Mouse (Mus musculus) left cerebral cortex, postnatal 4 days (tissue): ENCODE measurements around the gene Farsa. TPM values are rescaled to one million over a fixed set of nuclear protein-coding genes. Genes with fewer than 3 reads are reported as not detected.

Source experiments
- DNase-seq: peaks from one replicate; pipeline ENCODE4 v3.0.0-alpha.2; 2022
- intact Hi-C: fragments of 180-260 bp; cut with DNase I; formaldehyde crosslinking; loops from one replicate; pipeline ENCODE4 v1.15.1; 2025
- total RNA-seq, 2 experiments: library from RNA; stranded (reverse); gene quantifications; 2 replicates each; pipeline ENCODE4 v1.2.3; 2021

Gene Farsa
- total RNA-seq, 2 experiments from 2014 or later, result 86.2 to 90.4 TPM

DNA sequence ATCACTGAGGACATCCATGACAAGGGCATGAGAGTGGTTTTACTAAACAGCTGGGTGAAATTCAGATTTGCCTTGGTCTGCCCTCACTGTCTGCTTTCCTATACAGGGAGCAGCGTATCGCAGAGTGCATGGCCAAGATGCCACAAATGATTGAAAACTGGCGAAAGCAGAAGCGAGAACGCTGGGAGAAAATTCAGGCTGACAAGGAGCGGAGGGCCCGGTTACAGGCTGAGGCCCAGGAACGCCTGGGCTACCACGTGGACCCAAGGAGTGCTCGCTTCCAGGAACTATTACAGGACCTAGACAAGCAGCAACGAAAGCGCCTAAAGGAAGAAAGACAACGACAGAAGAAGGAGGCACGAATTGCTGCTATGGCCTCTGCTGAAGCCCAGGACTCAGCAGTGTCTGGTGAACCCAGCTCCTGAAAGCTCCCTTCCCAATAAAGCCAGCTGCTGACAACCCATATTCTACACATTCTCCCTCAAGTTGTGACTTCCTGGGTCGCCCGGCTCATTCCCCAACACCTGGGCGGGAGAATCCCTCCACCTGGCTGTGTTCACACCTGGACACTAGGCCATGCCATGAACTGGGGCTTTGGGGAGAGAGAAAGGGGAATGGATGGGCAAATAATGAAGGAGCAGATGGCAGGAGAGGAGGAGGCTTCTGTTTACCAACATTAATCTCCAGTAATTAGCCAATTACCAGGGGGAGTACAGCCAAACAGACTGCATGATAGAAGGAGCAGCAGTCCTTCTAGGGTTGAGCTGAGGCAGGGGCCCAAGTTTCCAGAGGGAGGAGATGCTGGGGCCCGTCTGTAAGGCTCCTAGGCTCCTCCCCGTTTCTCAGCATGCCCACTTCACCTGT is 22.6 kb upstream of the Farsa start:
- peak; percentile 69 for DNase-seq
- intact Hi-C loops, result no loop called here

DNA sequence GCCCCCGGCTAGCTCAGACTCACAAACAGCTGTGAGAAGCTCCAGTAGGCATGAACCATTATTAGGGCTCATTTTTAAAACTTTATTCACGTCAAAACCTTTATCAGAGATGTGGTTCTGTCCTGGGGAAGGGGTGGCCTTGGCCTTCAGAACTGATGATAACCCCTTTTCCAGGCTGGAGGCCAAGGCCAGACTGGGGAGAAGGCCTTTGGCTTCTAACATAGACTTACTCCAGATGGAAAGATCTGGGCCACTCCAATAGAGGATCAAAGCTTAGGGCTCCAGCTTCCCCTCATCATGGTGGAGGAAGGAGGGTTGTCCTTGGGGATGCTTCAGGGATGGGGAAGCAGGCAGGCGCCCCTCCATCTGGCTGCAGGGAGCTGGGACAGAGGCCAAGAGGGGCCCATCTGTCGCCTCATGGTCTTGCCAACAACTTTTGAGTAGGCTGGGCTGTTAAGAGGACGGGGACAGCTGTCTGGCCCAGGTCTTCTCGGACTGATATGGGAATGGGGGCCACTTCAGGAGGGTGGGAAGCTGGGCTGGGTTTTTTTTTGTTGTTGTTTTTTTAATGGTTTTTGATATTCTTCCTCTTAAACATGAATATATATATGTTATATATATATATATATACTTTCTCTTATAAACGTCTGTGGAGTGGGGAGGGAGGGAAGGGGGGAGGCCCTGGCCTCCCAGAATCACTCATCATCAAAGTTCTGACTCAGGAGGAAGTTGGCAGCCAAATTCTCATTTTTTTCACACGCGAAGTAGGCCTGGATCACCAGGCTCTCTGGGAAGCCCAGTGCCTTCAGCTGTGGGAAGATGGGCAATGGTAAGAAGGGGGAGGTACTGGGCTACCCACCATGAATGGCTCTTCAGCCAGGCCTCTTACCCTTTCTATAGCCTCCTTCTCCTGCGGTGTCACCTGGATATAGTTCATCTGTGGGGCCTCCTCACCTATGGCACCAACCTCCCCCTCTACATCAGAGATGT is 21.6 kb upstream of the Farsa start:
- intact Hi-C loops, result no loop called here

DNA sequence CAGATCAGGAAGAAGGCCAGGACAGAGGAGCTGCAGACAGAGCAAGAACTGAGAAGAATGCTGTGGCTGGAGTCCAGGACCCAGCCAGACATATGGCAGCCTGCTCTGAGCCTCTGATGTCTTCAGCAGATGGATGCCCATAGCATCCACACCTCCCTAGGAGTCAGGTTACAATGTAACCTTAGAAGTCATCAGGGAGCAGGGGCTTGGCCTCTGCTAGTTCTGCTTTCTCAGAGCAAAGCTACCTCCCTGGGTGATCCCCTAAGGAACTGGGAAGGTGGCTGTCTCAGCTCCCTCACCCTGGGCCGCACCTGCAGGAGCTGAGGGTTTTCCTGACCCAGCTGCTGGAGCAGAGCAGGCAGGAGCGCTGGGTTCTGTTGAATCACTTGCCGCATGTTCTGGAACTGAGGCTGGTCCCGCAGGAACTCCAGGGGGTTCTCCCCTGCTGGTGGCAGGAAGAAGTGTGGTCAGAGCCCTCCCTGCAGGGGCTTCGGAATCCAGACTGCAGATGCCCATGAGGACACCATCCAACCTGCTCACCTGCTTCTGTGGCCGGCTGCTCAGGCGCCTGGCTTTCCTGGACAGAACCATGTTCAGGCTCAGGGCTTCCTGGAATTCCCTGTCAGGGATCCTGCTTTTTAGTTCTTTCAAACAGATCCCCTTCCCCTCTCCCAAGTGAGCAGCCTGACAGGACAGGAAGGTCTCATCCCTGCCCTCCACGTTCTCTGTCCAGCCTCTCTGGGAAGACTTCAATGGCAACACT is 19.5 kb upstream of the Farsa start:
- DNase-seq, result no peak
- intact Hi-C loops, result no loop called here

More for the DNA sequence above, 21.6 kb upstream of the Farsa start:
- DNase-seq, result peak; percentile 93

DNA sequence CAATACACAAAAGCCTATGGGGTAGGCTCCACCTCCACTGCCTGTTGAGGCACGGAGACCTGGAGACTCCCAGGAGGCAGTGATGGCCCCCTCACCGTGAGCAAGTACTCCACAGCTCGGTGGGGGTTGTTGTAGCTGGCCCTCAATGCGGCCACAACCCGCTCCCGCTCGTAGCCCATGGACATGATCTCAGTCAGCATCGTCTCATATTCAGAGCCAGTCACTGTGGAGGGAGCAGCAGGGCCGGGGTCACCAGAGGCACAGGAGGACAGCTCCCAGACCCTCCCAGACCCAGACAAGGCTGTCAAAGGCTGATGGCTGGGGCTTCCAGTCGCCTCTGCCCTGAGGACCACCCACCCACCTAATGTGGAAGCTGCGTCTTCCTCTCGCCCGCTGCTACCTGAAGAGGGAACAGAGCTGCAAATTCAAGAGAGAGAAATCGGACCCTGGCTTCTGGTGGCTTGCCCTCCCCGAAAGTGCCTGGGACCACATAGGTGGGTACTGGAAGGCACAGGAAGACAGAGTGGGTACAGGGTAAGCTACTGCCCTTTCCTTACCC is 18.8 kb upstream of the Farsa start:
- intact Hi-C loops, result no loop called here
- DNase-seq, result no peak

DNA sequence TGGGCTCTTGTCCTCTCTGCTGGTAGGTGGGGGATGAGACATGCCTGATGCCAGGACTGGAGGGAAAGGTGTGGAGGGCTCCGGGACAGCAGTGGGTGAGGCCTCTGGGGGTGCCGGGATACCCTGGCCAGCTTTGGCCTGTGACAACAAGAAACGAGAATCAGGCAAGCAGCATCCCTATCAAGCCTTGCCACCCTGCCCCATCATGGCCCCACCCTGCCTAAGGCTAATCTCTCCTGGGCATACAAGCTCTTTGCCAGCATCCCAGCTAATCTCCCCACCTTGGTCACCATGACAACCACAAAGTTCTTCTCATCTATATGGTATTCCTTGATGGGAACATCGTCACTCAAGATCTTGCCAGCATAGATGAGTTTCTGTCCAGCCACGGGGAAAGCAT is 18.3 kb upstream of the Farsa start:
- no peak for DNase-seq
- intact Hi-C loops, result no loop called here

DNA sequence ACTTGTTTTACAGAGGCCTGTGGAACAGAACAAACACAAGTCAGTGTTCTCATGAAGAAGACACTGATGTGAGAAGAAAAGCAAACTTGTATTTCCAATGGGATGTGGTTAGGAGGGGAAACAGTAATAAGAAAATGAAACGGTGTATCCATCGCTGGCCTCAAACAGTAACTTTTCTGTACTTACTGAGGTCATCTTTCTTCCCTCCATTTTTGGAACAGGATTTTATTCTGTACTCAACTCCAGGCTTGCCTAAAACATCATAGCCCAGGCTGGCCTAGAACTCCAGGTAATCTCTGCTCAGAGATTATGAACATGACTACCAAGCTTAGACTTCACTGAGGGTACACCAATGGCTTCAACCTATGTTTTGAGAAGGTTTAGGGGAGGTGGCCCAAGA is 17.4 kb upstream of the Farsa start:
- intact Hi-C loops, result no loop called here
- DNase-seq, result no peak

DNA sequence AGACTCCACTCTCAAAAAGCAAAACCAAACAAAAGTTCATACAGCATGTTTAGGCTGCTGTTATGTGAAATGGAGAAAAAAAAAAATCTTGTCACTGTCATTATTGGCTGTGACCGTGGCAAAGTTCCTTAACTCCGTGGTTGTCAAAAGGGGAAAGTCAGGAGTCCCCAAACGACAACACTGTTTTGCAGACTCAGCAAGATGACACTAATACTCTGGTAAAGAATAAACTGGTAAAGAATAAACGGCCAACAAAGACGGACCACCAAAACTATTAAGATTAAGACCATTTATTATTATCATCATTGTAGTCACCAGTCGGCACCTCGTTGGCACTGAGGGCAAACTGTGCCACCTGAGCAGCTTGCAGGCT is 16.9 kb upstream of the Farsa start:
- intact Hi-C loops, result no loop called here
- DNase-seq, result no peak

DNA sequence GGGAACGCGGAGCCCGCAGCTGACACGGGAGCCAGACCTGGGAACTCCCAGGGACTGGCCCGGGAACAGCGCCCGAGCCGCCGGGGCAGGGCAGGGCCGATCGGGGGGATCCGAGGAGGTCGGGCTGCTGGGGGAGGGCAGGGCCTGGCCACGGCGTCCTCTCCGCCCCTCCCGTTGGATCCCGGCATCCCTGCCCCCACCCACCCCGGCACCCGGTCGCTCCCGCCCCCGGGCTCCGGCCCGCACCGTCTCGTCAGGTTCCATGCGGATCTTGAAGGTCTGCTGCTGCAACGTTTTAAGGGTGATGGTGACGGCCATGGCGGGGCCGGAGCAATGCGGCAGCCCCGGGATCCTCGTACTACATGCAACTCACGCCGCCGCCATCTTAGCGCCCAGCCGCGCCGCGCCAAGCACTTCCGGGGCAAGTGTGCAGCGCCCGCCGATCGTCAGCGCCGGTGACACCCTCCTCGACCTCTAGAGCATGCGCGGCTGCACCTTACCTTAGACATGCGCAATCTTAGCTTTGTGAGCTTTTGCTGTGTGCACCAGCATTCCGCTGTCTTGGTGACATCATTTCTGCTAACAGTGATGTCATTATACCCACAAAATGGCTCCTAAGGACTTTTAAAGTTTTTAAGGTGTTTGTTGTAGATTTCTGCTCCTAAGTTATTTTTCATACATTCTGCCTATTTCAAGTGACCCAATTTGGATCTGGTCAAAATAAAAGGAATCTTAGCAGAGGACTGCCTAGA is 16.4 kb upstream of the Farsa start, which contains the start of gene Rad23a:
TSS of gene Rad23a (minus strand) at position 418 of the 752 bp plus-strand sequence.
- intact Hi-C loops, result no loop called here
- DNase-seq, result peak; percentile 93

DNA sequence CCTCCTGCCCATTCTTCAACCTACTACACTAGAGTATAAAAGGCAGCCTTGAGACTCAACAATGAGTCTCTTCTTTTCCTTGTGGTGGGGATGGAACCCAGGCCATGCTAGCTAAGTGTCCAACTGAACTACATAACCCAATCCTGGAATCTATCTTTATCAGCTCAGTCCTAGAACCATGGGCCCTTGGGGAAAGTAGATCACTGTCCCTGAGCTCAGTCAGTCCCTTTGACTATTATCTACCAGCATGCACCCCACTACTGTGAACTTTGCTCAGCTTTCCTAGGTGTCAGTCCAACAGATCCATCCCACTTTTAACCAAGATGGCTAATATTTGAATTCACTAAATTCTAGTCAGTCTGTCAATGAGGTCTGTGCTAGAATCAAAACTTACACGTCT is 15.3 kb upstream of the Farsa start:
- no peak for DNase-seq
- intact Hi-C loops, result no loop called here

DNA sequence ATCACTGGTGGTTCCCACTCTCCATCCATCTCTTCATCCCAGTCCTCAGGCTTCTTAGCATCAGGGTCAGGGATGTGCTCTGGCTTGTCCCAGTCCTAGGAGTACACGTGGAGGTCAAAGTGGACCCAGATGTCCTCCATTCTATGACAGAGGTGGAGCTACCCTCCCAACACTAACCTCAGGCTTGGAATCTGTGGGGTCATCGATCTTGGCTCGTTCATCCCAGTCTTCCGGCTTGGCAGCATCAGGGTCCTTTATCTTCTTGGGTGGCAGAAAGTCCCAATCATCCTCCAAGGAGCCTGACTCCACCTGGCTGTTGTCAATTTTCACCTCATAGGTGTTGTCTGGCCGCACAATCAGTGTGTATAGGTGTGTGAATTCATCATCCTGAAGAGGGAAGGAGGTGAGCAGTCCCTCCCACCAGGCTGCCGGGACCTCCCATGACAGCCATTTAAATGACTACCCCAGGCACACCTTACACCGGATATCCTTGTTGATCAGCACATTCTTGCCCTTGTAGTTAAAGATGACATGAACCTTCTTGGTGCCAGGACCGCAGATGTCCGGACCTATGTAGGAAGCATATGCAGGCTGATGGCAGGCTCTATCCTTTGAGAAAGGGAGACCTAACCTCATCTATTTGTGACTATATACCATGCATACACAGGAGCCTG is 12.3 kb upstream of the Farsa start:
- intact Hi-C loops, result no loop called here

DNA sequence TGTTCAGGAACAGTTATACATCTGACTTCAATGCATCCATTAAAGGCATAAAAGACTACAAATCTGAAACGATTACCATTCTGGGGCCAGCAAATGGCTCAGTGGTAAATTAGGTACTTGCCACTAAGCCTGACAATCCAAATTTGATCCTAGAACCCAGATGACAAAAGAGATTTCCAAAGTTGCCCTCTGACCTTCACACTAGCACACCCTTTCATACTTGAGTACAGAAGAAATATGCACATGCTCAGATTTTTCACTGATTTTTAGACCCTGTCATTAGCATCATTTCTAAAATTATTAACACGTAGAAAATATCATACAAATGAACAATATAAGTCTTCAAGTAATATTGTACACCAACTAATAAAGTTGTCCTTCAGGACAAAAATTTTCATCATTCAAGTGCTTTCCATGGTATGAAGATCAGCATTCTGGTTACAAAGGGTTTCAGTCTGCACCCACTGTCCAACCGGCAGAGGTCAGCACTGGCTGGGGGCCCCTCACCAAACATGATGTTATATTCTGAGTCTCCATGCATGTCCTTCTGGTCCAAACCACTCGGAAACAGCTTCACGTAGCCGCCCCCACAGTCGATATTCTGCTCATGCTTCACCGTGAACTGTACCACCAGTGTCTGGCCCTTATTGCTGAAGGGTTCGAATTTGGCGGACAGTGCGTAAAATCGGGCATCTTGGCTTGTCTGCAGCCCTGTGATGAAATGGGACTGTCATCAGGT is 11.3 kb upstream of the Farsa start:
- intact Hi-C loops, result no loop called here
- peak; percentile 67 for DNase-seq

More for the DNA sequence above, 12.3 kb upstream of the Farsa start:
- no peak for DNase-seq

DNA sequence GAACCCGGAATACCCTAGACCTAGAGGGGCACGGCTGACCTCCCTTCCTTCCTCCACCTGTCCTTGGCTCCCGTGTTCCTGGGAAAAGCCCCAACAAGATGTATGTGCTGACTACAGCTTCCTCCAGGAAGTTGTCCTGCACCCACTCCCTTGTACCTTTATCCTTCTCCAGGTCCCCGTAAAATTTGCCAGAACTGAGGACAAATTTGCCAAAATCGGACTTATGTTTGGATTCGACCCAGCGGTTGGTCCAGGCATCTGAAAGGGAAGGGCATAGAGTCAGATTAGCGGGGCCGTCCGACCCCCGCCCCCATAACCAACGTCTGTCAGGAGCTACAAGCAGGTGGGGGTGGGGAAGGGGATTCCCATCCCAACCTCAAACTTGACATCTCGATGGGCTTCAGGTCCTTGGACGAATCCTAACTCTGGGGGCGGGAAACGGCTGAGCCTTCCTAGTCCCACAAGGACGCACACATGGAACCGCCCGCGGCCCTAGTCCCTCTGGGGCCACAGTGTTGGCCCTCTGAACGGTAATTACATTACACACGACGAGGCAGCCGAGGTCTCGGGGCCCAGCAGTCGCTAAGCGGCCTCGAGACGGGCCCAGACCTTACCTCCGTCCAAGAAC is 10.6 kb upstream of the Farsa start:
- intact Hi-C loops, result no loop called here
- peak; percentile 45 for DNase-seq

DNA sequence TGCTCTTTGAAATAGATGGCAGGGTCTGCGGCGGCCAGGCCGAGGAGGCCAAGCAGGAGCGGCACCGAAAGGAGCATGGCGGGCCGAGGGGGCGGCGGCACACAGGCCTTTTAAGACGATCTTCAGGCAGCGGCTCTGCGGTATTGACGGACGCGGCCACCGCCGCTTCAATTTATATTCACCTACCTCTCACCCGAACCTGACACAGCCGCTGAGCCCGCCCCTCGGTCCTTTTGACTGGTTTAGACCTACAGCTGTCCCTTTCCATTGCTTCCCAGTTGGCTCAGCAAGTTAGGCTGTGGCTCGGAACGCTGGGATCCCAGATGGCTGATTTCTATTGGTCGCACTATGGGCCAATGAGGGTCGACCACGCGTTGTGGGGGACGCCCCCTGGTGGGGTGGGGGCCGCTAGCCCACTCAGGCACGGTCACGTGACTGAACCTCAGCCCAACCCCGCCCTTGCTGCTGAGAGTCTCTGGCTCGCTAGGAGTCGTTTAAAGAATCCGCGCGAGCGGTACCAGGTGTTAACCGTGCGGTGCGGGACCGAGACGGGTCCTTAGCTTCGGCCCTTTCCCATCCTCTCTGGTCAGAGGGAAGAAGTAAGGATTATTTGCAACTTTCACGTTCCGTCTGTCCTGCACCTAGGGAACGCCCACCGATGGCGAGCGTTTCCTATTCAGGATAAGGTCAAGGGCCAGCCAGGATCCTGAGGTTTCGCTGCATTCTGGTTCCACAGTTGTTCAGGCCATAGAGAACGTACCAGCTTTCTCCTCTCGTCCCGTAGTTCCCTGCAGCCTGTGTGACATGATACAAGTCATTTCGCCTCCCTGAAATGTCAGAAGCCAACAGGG is 9.8 kb upstream of the Farsa start, which contains the start of gene Calr:
TSS of gene Calr (minus strand) at position 213 of the 851 bp plus-strand sequence.
- peak; percentile 100 for DNase-seq
- intact Hi-C loops, result no loop called here

DNA sequence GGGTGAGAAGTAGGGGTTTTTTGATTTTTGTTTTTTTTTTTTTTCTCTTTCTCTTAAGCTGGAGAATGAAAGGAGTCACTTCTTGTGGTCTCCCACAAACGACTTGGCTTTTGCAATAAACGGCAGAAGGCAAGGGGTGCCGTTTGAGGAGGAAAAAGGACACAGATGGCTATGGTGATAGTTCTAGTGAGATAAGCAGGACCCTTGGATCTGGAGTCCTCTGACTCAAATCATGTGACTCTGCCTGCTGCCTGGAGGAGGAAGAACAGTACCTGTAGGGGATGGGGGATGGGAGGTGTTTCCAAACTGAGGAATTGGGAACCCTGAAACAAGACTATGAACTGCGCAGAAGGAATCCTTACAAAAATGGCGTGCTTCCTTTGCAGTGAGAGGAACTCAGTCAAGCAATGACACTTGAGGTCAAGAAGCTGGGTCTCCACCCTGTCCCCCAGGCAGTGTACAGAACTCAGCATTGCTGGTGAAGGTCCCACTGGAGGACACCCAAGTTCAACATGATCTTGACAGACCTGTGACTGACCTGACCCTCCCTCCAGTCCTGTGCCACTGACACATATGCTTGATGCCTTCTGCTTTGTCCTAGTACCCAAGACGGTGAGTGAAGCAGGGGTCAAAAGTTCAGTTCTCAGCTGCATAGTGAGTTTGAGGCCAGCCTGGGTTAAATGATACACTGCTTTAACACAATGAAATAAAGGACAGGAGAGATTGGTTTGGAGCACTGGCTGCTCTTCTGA is 8.9 kb upstream of the Farsa start:
- no peak for DNase-seq
- intact Hi-C loops, result no loop called here

DNA sequence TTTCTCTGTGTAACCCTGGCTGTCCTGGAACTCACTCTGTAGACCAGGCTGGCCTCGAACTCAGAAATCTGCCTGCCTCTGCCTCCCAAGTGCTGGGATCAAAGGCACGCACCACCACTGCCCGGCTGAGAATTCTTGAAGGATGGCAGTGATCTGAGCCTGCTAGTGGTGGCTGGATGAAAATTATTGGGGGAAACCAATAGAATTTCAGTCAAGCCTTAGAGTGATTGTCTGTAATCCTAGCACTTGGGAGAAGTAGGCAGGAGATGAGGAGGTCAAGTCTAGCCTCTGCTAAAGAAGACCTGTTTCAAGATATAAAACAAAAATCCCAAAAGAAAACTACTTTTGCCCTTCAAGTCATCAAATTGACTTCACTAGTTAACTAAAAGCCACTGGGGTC is 355 bp upstream of the Farsa start:
- intact Hi-C loops, result loop anchor here (5.0 kb wide), 1 partner anchor 106 kb away; no protein-coding TSS in a partner anchor
- DNase-seq, result no peak
